Mouse (Mus musculus): ENCODE data around the gene Clrn3. TPM values are rescaled to one million over a fixed set of nuclear protein-coding genes. Genes with fewer than 3 reads are reported as not detected.
"Not testable (repeated sequence)": the region's sequence is repeated elsewhere in the genome, so short reads cannot be mapped to it uniquely, and the experiment has no call there.

Gene Clrn3
- not detected in 2 replicates for polyA plus RNA-seq (2014; fragmentation: Nextera tagmentation; extraction: Ambion mirVana)

GRCm38 (mm10) chr7:135528515-135528914 lies at the start of gene Clrn3:
Gene Clrn3, minus strand, starts transcription at chr7:135528654.
- no peak within 1 kb of the TSS for H3K4me2 ChIP-seq
- TF ChIP-seq CTCF (IDR thresholded peaks at IDR 0.05; ENCODE audit: low read depth): no peak

GRCm38 (mm10) chr7:135576329-135576728 lies 47.9 kb upstream of the Clrn3 start:
- Histone ChIP-seq H3K27ac (ENCODE audit: low read depth) (no peak overlapping the region), H3K9me3 (ENCODE audit: low read depth, low read length) (no peaks in the 10 kb centered on the region), H3K9ac (no peak overlapping the region), H3K4me3 (ENCODE audit: low read depth, low read length) (no peak overlapping the region), H3K4me1 (ENCODE audit: insufficient read depth) (no peaks in the 10 kb centered on the region), H3K27me3 (ENCODE audit: insufficient read depth, low read length) (no peaks in the 10 kb centered on the region), H3K4me2 (no peak overlapping the region), H3K36me3 (ENCODE audit: insufficient read depth) (no peaks in the 10 kb centered on the region)
- TF ChIP-seq CTCF (IDR thresholded peaks at IDR 0.05; ENCODE audit: low read depth): no peak
- no peak for DNase-seq
- ATAC-seq (ENCODE audit: insufficient read depth): no peak
- 83% methylated on average over 3 of the region's 3 CpGs for WGBS

More at GRCm38 (mm10) chr7:135528515-135528914, at the start of gene Clrn3:
- Histone ChIP-seq H3K27me3 (ENCODE audit: insufficient read depth, low read length) (no peaks in the 10 kb centered on the region), H3K36me3 (ENCODE audit: insufficient read depth) (no peaks in the 10 kb centered on the region), H3K9me3 (ENCODE audit: low read depth, low read length) (no peaks in the 10 kb centered on the region), H3K4me3 (ENCODE audit: low read depth, low read length) (no peak within 1 kb of the TSS), H3K27ac (ENCODE audit: low read depth) (no peak within 1 kb of the TSS), H3K9ac (no peak within 1 kb of the TSS), H3K4me1 (ENCODE audit: insufficient read depth) (no peaks in the 10 kb centered on the region)
- DNase-seq (no peak), ATAC-seq (ENCODE audit: insufficient read depth) (no peak)
- WGBS: 83% methylated on average over 7 of the region's 7 CpGs

GRCm38 (mm10) chr7:135575319-135576069 lies 47.0 kb upstream of the Clrn3 start:
- DNase-seq; H3K27me3 ChIP-seq (ENCODE audit: insufficient read depth, low read length); H3K9ac ChIP-seq; H3K4me1 ChIP-seq (ENCODE audit: insufficient read depth); H3K36me3 ChIP-seq (ENCODE audit: insufficient read depth); ATAC-seq (ENCODE audit: insufficient read depth); H3K4me3 ChIP-seq (ENCODE audit: low read depth, low read length); H3K4me2 ChIP-seq; H3K27ac ChIP-seq (ENCODE audit: low read depth); H3K9me3 ChIP-seq (ENCODE audit: low read depth, low read length): not testable (repeated sequence)
- WGBS: 50% methylated on average over 7 of the region's 7 CpGs

GRCm38 (mm10) chr7:135571951-135572559 lies 43.6 kb upstream of the Clrn3 start:
- Histone ChIP-seq H3K4me3 (ENCODE audit: low read depth, low read length) (no peak overlapping the region), H3K4me2 (no peak overlapping the region), H3K27me3 (ENCODE audit: insufficient read depth, low read length) (no peaks in the 10 kb centered on the region), H3K9me3 (ENCODE audit: low read depth, low read length) (no peaks in the 10 kb centered on the region), H3K36me3 (ENCODE audit: insufficient read depth) (no peaks in the 10 kb centered on the region), H3K4me1 (ENCODE audit: insufficient read depth) (no peaks in the 10 kb centered on the region), H3K9ac (no peak overlapping the region), H3K27ac (ENCODE audit: low read depth) (no peak overlapping the region)
- ATAC-seq (ENCODE audit: insufficient read depth) (no peak), DNase-seq (no peak)
- no peak for TF ChIP-seq CTCF (IDR thresholded peaks at IDR 0.05; ENCODE audit: low read depth)
- 38% methylated on average over 10 of the region's 10 CpGs for WGBS

GRCm38 (mm10) chr7:135571392-135571791 lies 42.9 kb upstream of the Clrn3 start:
- Histone ChIP-seq H3K4me2 (no peak overlapping the region), H3K4me1 (ENCODE audit: insufficient read depth) (no peaks in the 10 kb centered on the region), H3K9me3 (ENCODE audit: low read depth, low read length) (no peaks in the 10 kb centered on the region), H3K36me3 (ENCODE audit: insufficient read depth) (no peaks in the 10 kb centered on the region), H3K27me3 (ENCODE audit: insufficient read depth, low read length) (no peaks in the 10 kb centered on the region), H3K4me3 (ENCODE audit: low read depth, low read length) (no peak overlapping the region), H3K9ac (no peak overlapping the region), H3K27ac (ENCODE audit: low read depth) (no peak overlapping the region)
- TF ChIP-seq CTCF (IDR thresholded peaks at IDR 0.05; ENCODE audit: low read depth): no peak
- no peak for ATAC-seq (ENCODE audit: insufficient read depth)
- no peak for DNase-seq

- Histone ChIP-seq H3K36me3 (ENCODE audit: insufficient read depth) (no peaks in the 10 kb centered on the region), H3K4me2 (no peak overlapping the region), H3K9me3 (ENCODE audit: low read depth, low read length) (no peaks in the 10 kb centered on the region), H3K4me1 (ENCODE audit: insufficient read depth) (no peaks in the 10 kb centered on the region), H3K9ac (no peak overlapping the region), H3K4me3 (ENCODE audit: low read depth, low read length) (no peak overlapping the region), H3K27me3 (ENCODE audit: insufficient read depth, low read length) (no peaks in the 10 kb centered on the region), H3K27ac (ENCODE audit: low read depth) (no peak overlapping the region)
- TF ChIP-seq CTCF (IDR thresholded peaks at IDR 0.05; ENCODE audit: low read depth): no peak
- DNase-seq (no peak), ATAC-seq (ENCODE audit: insufficient read depth) (no peak)
- WGBS: 65% methylated on average over 2 of the region's 2 CpGs
Measured at GRCm38 (mm10) chr7:135568550-135568949, 40.1 kb upstream of the Clrn3 start.

- ATAC-seq (ENCODE audit: insufficient read depth): no peak
- H3K9me3 ChIP-seq (ENCODE audit: low read depth, low read length): no peaks in the 10 kb centered on the region
- TF ChIP-seq CTCF (IDR thresholded peaks at IDR 0.05; ENCODE audit: low read depth): no peak
- no peak overlapping the region for H3K4me3 ChIP-seq (ENCODE audit: low read depth, low read length)
- H3K27me3 ChIP-seq (ENCODE audit: insufficient read depth, low read length): no peaks in the 10 kb centered on the region
- no peak for DNase-seq
- WGBS: 73% methylated on average over 1 of the region's 1 CpGs
- no peak overlapping the region for H3K9ac ChIP-seq
- no peak overlapping the region for H3K27ac ChIP-seq (ENCODE audit: low read depth)
- no peak overlapping the region for H3K4me2 ChIP-seq
- H3K4me1 ChIP-seq (ENCODE audit: insufficient read depth): no peaks in the 10 kb centered on the region
- H3K36me3 ChIP-seq (ENCODE audit: insufficient read depth): no peaks in the 10 kb centered on the region
Measured at GRCm38 (mm10) chr7:135567582-135567981, 39.1 kb upstream of the Clrn3 start.
